Mouse (Mus musculus): ENCODE measurements around the gene Olfr90.
"Not testable (repeated sequence)": the region's sequence is repeated elsewhere in the genome, so short reads cannot be mapped to it uniquely, and the experiment has no call there.

- TF ChIP-seq POLR2A (IDR thresholded peaks at IDR 0.05; ENCODE audit: borderline replicate concordance, insufficient read depth, low read length); CTCF (IDR thresholded peaks at IDR 0.05; ENCODE audit: borderline replicate concordance, insufficient read depth, low read depth, low read length): not testable (repeated sequence)
Observed at GRCm38 (mm10) chr17:37131366-37131765, 43.1 kb upstream of the Olfr90 start.

Measured in cerebellum, adult 2 months (tissue).